Mouse (Mus musculus) olfactory bulb, adult 2 months (tissue): Measurements from ENCODE around the gene Ublcp1.

ENCODE experiments used
- CTCF ChIP-seq: fragments of 200-500 bp; IDR thresholded peaks from 2 replicates; pipeline ENCODE4 v1.5.1; 2012; ENCODE audit warnings: low read depth, mild to moderate bottlenecking, low read length, moderate library complexity; ENCODE audit not compliant: insufficient read depth
- POLR2A ChIP-seq: fragments of 200-500 bp; IDR thresholded peaks from 2 replicates; pipeline ENCODE4 v1.6.1; 2012; ENCODE audit warnings: mild to moderate bottlenecking, low read depth, low read length, moderate library complexity; ENCODE audit not compliant: insufficient read depth

- TF ChIP-seq POLR2A = no peak
- no peak for TF ChIP-seq CTCF
Observed at GRCm38 (mm10) chr11:44504761-44505160, 34.5 kb upstream of the Ublcp1 start.
